Mouse (Mus musculus) brain, embryonic 14.5 days (tissue): ENCODE data around the gene Cd2bp2.

Experiments used
- CTCF ChIP-seq: fragments of 200-500 bp; IDR thresholded peaks from 2 replicates; pipeline ENCODE4 v1.5.1; 2012; ENCODE audit warnings: inconsistent platforms, mild to moderate bottlenecking, moderate library complexity, borderline replicate concordance; ENCODE audit not compliant: insufficient read depth, insufficient read length; ENCODE audit errors: extremely low read depth
- POLR2A ChIP-seq: fragments of 200-500 bp; IDR thresholded peaks from 2 replicates; pipeline ENCODE4 v1.6.1; 2012; ENCODE audit warnings: mild to moderate bottlenecking, inconsistent platforms, borderline replicate concordance; ENCODE audit not compliant: poor library complexity, insufficient read depth, insufficient read length, severe bottlenecking; ENCODE audit errors: extremely low read depth

DNA sequence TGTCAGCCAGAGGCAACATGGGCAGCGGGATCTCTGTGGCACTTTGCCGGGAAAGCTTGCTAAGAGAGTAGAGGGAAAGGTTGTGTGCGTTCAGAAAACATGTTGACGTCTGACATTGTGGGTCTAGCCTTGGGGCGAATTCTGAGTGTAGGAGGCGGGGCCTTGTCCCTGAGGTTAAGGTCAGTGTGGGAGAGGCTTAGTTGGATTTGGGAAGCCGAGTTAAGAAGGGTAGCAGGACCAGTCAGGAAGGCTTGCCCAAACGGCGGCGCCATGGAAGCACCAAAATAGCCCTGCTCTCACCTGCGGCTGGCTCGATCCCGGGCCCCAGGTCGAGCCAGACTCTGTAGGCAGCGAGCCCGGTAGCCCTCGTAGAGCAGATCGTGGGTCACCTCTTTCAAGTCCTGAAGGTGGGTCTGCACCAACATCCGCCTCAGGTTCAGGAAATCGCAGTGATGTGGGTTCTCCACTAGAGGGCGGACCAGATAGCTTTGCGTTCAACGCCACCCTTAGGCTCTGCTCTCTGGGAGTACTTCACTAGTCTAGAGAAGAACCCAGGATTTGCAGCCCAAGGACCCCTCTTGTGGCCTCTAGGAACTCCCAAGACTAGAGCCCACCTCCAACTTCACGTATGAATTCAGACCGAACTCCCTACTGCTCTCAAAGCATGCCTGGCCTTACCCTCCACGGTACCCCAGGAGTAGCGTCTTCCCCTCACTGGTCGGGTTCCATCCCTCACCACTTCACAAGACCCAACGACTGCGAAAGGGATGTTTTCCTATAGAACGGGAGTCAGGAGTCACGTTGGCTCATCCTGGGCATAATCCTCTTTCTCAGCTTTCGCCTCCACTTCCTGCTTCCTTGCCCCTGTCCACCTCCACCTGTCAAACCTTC lies 19.4 kb upstream of the Cd2bp2 start:
- TF ChIP-seq CTCF = peak; percentile 88
- no peak for TF ChIP-seq POLR2A
